Mouse (Mus musculus): ENCODE measurements around the gene Gm7075.
"Not testable (repeated sequence)": the region's sequence is repeated elsewhere in the genome, so short reads cannot be mapped to it uniquely, and the experiment has no call there.

The Gm7075 gene

GRCm38 (mm10) chr10:63417061-63417460 is 4.5 kb downstream of the Gm7075 start:
- no peak for DNase-seq (ENCODE audit: low read depth)

GRCm38 (mm10) chr10:63415850-63416249 is 5.7 kb downstream of the Gm7075 start:
- no peak for DNase-seq (ENCODE audit: low read depth)

- no peak for DNase-seq (ENCODE audit: low read depth)
Observed at GRCm38 (mm10) chr10:63415287-63415686, 6.3 kb downstream of the Gm7075 start.

GRCm38 (mm10) chr10:63412756-63413155 is 8.8 kb downstream of the Gm7075 start:
- DNase-seq (ENCODE audit: low read depth) = no peak

- DNase-seq (ENCODE audit: low read depth) = not testable (repeated sequence)
Observed at GRCm38 (mm10) chr10:63411674-63412073, 9.9 kb downstream of the Gm7075 start.

- no peak for DNase-seq (ENCODE audit: low read depth)
Observed at GRCm38 (mm10) chr10:63410162-63410956, 11.2 kb downstream of the Gm7075 start.

GRCm38 (mm10) chr10:63403636-63404035 is 18.0 kb downstream of the Gm7075 start:
- DNase-seq (ENCODE audit: low read depth) = no peak

GRCm38 (mm10) chr10:63402731-63403504 is 18.7 kb downstream of the Gm7075 start:
- DNase-seq (ENCODE audit: low read depth) = no peak

- no peak for DNase-seq (ENCODE audit: low read depth)
Observed at GRCm38 (mm10) chr10:63396963-63397362, 24.6 kb downstream of the Gm7075 start.

- no peak for DNase-seq (ENCODE audit: low read depth)
Observed at GRCm38 (mm10) chr10:63388948-63389347, 32.6 kb downstream of the Gm7075 start.

- DNase-seq (ENCODE audit: low read depth) = no peak
Observed at GRCm38 (mm10) chr10:63386991-63387390, 34.6 kb downstream of the Gm7075 start.

GRCm38 (mm10) chr10:63386444-63386843 is 35.1 kb downstream of the Gm7075 start:
- DNase-seq (ENCODE audit: low read depth) = peak; percentile 79

GRCm38 (mm10) chr10:63385897-63386296 is 35.7 kb downstream of the Gm7075 start:
- DNase-seq (ENCODE audit: low read depth) = not testable (repeated sequence)

GRCm38 (mm10) chr10:63382372-63383279 is 39.0 kb downstream of the Gm7075 start, which contains the start of gene Dnajc12:
Gene Dnajc12, plus strand, starts transcription at chr10:63382443.
- peak; percentile 92 for DNase-seq (ENCODE audit: low read depth)

GRCm38 (mm10) chr10:63381498-63382280 is 39.9 kb downstream of the Gm7075 start, which contains the start of gene Sirt1:
Gene Sirt1, minus strand, starts transcription at chr10:63381704.
- DNase-seq (ENCODE audit: low read depth) = no peak

- no peak for DNase-seq (ENCODE audit: low read depth)
Observed at GRCm38 (mm10) chr10:63378948-63379680, 42.5 kb downstream of the Gm7075 start.

GRCm38 (mm10) chr10:63377468-63377867 is 44.1 kb downstream of the Gm7075 start:
- peak; percentile 64 for DNase-seq (ENCODE audit: low read depth)

- DNase-seq (ENCODE audit: low read depth) = no peak
Observed at GRCm38 (mm10) chr10:63376303-63376702, 45.3 kb downstream of the Gm7075 start.

Data from c-Kit-positive CD71-negative TER-119-negative erythroid progenitor cells, embryonic 14.5 days (primary cell).